ENCODE assay signal across 13 mouse cellular contexts in the genomic region with DNA sequence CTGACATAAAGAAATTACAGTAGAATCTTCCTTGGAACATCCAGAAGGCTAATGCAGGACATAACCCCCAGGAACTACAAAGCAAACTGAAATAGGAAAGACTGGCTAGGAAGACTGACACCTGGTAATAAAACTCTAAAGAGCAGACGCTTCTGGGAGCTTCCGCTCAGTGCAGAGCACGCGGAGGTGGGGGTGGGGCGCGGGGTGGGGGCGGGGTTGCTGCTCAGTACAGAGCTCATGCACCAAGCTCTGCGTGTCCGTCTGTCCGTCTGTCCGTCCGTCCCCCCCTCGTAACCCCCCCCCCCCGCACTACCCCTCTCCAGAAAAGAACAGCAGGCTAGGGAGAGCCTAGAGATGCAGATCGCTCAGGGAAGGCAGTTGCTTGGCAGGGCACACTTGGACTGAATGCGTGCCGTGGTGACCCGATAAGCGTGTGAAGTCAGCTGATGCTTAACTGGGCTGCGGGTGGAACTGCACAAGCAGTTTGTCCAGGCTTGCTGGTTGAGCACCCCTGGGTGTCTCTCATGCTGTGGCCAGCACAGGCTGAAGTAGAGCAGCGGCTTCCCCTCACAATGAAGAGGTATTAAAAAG.
DNase-seq lines count a peak whose midpoint lies in the region; ATAC-seq and TF ChIP-seq lines count a peak whose summit lies in the region.
"Had no signal": no experiment of that assay in that cellular context is flagged by ENCODE, and none has a peak within 500 bp of the region (broad histone marks: within the 10 kb centered on the region; RNA-seq: fewer than 3 reads in every experiment).

No protein-coding gene starts in this region.

- no peak overlapping the region for H3K27ac ChIP-seq in liver, embryonic 12.5 days
- no peak overlapping the region for H3K27ac ChIP-seq in liver, embryonic 11.5 days (ENCODE audit: low read depth, low read length)
- no peak overlapping the region for H3K27ac ChIP-seq in bone marrow macrophage, adult 2 months (ENCODE audit: insufficient read depth, low read depth, low read length)
- H3K27ac ChIP-seq: embryonic facial prominence, embryonic 15.5 days had no signal

- H3K9me3 ChIP-seq in liver, embryonic 12.5 days (replicated peaks) = no peaks in the 10 kb centered on the region
- no peaks in the 10 kb centered on the region for H3K9me3 ChIP-seq in liver, embryonic 11.5 days (ENCODE audit: control insufficient read depth, low read length)
- H3K9me3 ChIP-seq: embryonic facial prominence, embryonic 15.5 days had no signal

- WGBS in liver, embryonic 12.5 days (ENCODE audit: insufficient replicate concordance) = 69% methylated on average over 21 of the region's 21 CpGs
- 77% methylated on average over 21 of the region's 21 CpGs for WGBS in liver, embryonic 11.5 days

- no peak overlapping the region for H3K4me2 ChIP-seq in liver, embryonic 12.5 days
- no peak overlapping the region for H3K4me2 ChIP-seq in liver, embryonic 11.5 days
- H3K4me2 ChIP-seq: embryonic facial prominence, embryonic 15.5 days had no signal

- no peak overlapping the region for H3K9ac ChIP-seq in liver, embryonic 12.5 days
- no peak overlapping the region for H3K9ac ChIP-seq in liver, embryonic 11.5 days (ENCODE audit: low read depth, low read length)
- H3K9ac ChIP-seq: embryonic facial prominence, embryonic 15.5 days had no signal

- DNase-seq in CD4-positive, CD25-positive, alpha-beta regulatory T cell, adult 2 months (ENCODE audit: low read depth, low spot score) = peak; percentile 14
- DNase-seq in liver, embryonic 11.5 days (ENCODE audit: low spot score) = no peak
- DNase-seq in ovary, postnatal 10 days (ENCODE audit: low spot score) = no peak
- DNase-seq: gastrocnemius, postnatal 25 days; kidney, adult 8-10 months; right cerebral cortex, postnatal 4 days had no signal

- ATAC-seq in CD4-positive, CD25-positive, alpha-beta regulatory T cell, adult 4 months = no peak
- 0 out of 2 replicates have a peak, but pooled peaks have one; percentile 24 for ATAC-seq in liver, embryonic 12.5 days
- no peak for ATAC-seq in liver, embryonic 11.5 days (replicated peaks; ENCODE audit: low FRiP score)
- peak; percentile 65 for ATAC-seq in megakaryocyte progenitor cell, adult 5-6 weeks (replicated peaks; ENCODE audit: poor library complexity)
- ATAC-seq in activated CD4-positive, CD25-positive, alpha-beta regulatory T cell, adult 4 months = no peak
- ATAC-seq: Patski had no signal

- no peaks in the 10 kb centered on the region for H3K27me3 ChIP-seq in liver, embryonic 12.5 days (replicated peaks)
- no peaks in the 10 kb centered on the region for H3K27me3 ChIP-seq in liver, embryonic 11.5 days (replicated peaks; ENCODE audit: control insufficient read depth, insufficient read depth, low read length)
- H3K27me3 ChIP-seq: embryonic facial prominence, embryonic 15.5 days had no signal

- no peak for TF ChIP-seq CTCF in bone marrow macrophage, adult 2 months (IDR thresholded peaks at IDR 0.05; ENCODE audit: low read depth, low read length)

- no peak overlapping the region for H3K4me3 ChIP-seq in liver, embryonic 12.5 days
- H3K4me3 ChIP-seq in liver, embryonic 11.5 days (ENCODE audit: low read depth, low read length) = no peak overlapping the region
- peak overlapping the region; percentile 36 for H3K4me3 ChIP-seq in bone marrow macrophage, adult 2 months (ENCODE audit: insufficient read depth, low read length)
- H3K4me3 ChIP-seq: embryonic facial prominence, embryonic 15.5 days had no signal

- no peaks in the 10 kb centered on the region for H3K36me3 ChIP-seq in liver, embryonic 12.5 days
- no peaks in the 10 kb centered on the region for H3K36me3 ChIP-seq in liver, embryonic 11.5 days (ENCODE audit: control insufficient read depth, insufficient read depth, low read length)
- H3K36me3 ChIP-seq: embryonic facial prominence, embryonic 15.5 days had no signal

- no peak for TF ChIP-seq POLR2A in bone marrow macrophage, adult 2 months (IDR thresholded peaks at IDR 0.05; ENCODE audit: borderline replicate concordance, low read depth, low read length)

- no peaks in the 10 kb centered on the region for H3K4me1 ChIP-seq in liver, embryonic 12.5 days
- no peaks in the 10 kb centered on the region for H3K4me1 ChIP-seq in liver, embryonic 11.5 days (replicated peaks; ENCODE audit: control insufficient read depth, insufficient read depth, low read length)
- peaks cover 7% of the 10 kb centered on the region for H3K4me1 ChIP-seq in bone marrow macrophage, adult 2 months (ENCODE audit: control insufficient read depth, insufficient read depth, low read length)
- H3K4me1 ChIP-seq: embryonic facial prominence, embryonic 15.5 days had no signal

Comparison
In these comparisons a context has a peak if more than half of its experiments do, and no peak if none do; other contexts are left out.
1. ATAC-seq: peak in liver, embryonic 12.5 days (single experiment) and megakaryocyte progenitor cell, adult 5-6 weeks (single experiment); none in CD4-positive, CD25-positive, alpha-beta regulatory T cell, adult 4 months (single experiment), liver, embryonic 11.5 days (single experiment) and activated CD4-positive, CD25-positive, alpha-beta regulatory T cell, adult 4 months (single experiment).